Mouse (Mus musculus) CD4-positive helper T cell, adult 2 months (primary cell): Measurements from ENCODE around the gene Gm6710.
"Not testable (repeated sequence)": the region's sequence is repeated elsewhere in the genome, so short reads cannot be mapped to it uniquely, and the experiment has no call there.

Source experiments
- DNase-seq: peaks from one replicate; pipeline ENCODE4 v3.0.0-alpha.2; 2012; ENCODE audit warnings: low read depth, missing footprints, low spot score

Gene Gm6710

GRCm38 (mm10) chr2:175869024-175869423 lies at the start of gene Gm6710:
TSS of gene Gm6710 (plus strand) at chr2:175869219.
- DNase-seq = not testable (repeated sequence)
